Mouse (Mus musculus): ENCODE data around the gene Zfp28. TPM values are rescaled to one million over a fixed set of nuclear protein-coding genes. Genes with fewer than 3 reads are reported as not detected.

The Zfp28 gene
- polyA plus RNA-seq, 1 experiment from 2014 or later = 0.75 TPM

DNA sequence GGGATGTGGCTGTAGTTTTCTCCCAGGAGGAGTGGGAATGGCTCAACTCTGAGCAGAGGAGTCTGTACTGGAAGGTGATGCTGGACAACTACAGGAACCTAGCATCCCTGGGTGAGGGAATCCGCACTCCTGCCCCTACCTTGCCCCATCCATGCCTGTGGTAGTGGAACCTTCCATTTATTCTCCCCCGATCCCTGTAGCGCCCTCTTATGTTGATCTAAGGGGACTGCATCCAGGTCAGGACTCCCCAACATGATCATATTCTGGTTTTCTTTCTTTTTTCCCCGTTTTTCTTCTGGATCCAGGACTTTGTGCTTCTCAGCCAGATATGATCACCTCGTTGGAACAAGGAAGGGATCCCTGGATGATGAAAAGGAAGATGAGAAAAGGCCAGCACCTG lies 6.4 kb downstream of the Zfp28 start:
- DNase-seq = no peak
- no peaks in the 10 kb centered on the region for H3K27me3 ChIP-seq (ENCODE audit: insufficient read depth, low read length)
- TF ChIP-seq CTCF (IDR thresholded peaks at IDR 0.05; ENCODE audit: low read depth) (0 out of 2 replicates have a peak, but pooled peaks have one; percentile 36), EP300 (IDR thresholded peaks at IDR 0.05; ENCODE audit: low read depth) (no peak)
- H3K36me3 ChIP-seq (replicated peaks; ENCODE audit: insufficient read depth, low read length) = peaks cover 4% of the 10 kb centered on the region; the same call in 1 of the 2 replicates
- no peak overlapping the region for H3K4me2 ChIP-seq (ENCODE audit: low read depth, low read length)
- no peak for ATAC-seq
- no peak overlapping the region for H3K4me3 ChIP-seq (ENCODE audit: low read depth, low read length)
- no peak overlapping the region for H3K9ac ChIP-seq (replicated peaks)
- H3K27ac ChIP-seq (ENCODE audit: low read depth) = no peak overlapping the region
- H3K9me3 ChIP-seq (ENCODE audit: low read length) = no peaks in the 10 kb centered on the region
- no peaks in the 10 kb centered on the region for H3K4me1 ChIP-seq (ENCODE audit: insufficient read depth)
- 67% methylated on average over 5 of the region's 5 CpGs for WGBS (ENCODE audit: insufficient replicate concordance)

DNA sequence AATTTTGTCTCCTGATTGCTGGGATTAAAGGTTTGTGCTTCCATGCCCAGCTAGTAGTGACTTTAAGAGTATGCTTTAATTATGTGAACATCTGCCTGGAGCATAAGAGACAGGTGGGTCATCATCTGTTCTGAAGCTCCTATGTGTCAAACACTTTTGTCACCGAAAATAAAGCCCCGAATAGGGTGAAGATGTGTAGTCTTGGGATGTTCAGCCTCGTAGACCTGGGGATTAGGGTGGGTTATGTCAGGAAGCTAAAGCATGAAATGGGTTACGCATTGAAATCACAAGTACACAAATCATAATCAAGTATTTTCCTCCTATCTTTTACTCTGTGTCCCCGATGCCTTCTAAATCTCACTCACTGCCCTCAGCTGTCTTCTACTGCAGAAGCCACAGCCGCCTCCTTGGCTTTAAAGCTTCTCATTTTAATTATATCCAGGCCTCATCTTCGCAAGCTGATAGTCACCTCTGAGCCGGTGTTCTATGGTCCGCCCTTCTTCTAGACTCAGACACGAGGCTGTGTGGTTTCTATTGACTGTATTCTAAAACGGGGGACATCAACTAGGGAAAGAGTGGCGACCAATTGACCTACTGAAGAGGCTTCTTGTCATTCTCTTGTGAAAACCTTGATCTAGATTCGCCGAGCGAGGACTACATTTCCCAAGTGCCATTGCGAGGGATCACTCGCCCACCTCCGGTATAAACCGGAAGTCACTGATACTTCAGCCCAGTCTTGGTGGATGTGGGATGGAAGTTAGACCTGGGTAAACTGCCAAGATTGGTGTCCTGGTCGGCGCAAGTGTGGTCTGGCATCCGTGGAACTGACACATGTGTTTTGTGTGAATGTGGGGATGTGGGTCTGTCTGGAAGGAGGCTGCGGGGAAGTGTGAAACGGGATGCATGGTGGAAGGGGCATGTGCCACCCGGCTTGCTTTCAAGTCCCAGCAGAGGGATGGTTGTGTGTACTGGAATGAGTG lies 15.2 kb downstream of the Zfp28 start, which contains the start of gene Smim17:
Gene Smim17 (plus strand): TSS at position 720 of the 980 bp plus-strand sequence.
- TF ChIP-seq EP300 (IDR thresholded peaks at IDR 0.05; ENCODE audit: low read depth) = no peak
- no peak for TF ChIP-seq CTCF (IDR thresholded peaks at IDR 0.05; ENCODE audit: low read depth)
- ATAC-seq (0 out of 2 replicates have a peak, but pooled peaks have one; percentile 31), DNase-seq (peak; percentile 41)
- Histone ChIP-seq H3K4me3 (ENCODE audit: low read depth, low read length) (peak within 1 kb of the TSS; percentile 48), H3K27me3 (ENCODE audit: insufficient read depth, low read length) (no peaks in the 10 kb centered on the region), H3K4me2 (ENCODE audit: low read depth, low read length) (peak within 1 kb of the TSS; percentile 78), H3K9me3 (ENCODE audit: low read length) (no peaks in the 10 kb centered on the region), H3K36me3 (replicated peaks; ENCODE audit: insufficient read depth, low read length) (no peaks in the 10 kb centered on the region), H3K27ac (ENCODE audit: low read depth) (no peak within 1 kb of the TSS), H3K4me1 (ENCODE audit: insufficient read depth) (peaks cover 8% of the 10 kb centered on the region; the same call in 1 of the 2 replicates), H3K9ac (replicated peaks) (peak within 1 kb of the TSS; percentile 44)
- WGBS (ENCODE audit: insufficient replicate concordance) = 25% methylated on average over 25 of the region's 25 CpGs

DNA sequence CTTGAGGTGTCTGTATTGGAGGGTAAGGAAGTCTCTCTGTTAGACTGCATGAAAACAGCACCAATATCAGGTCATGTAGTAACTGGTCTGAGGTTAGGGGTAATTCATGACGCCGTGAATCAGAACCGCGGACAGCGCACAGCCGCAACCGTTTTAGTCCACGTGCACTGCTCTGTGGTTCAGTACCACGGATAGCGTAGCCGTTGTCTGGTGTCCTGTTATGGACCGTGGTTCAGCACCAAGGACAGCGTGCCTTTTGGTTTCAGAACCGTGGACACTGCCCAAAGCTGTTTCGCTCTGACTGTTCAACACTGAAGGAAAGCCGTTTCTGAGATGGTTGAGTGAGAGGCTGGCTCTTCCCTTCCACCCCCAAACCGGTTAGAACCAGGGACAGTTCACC lies 26.9 kb downstream of the Zfp28 start, which contains the start of gene Gm20715:
Gene Gm20715 (plus strand): TSS at position 235 of the 400 bp plus-strand sequence.
- H3K4me1 ChIP-seq (ENCODE audit: insufficient read depth) = no peaks in the 10 kb centered on the region
- no peaks in the 10 kb centered on the region for H3K27me3 ChIP-seq (ENCODE audit: insufficient read depth, low read length)
- TF ChIP-seq CTCF (IDR thresholded peaks at IDR 0.05; ENCODE audit: low read depth) (peak; percentile 28; the same call in 1 of the 2 replicates), EP300 (IDR thresholded peaks at IDR 0.05; ENCODE audit: low read depth) (no peak)
- no peaks in the 10 kb centered on the region for H3K36me3 ChIP-seq (replicated peaks; ENCODE audit: insufficient read depth, low read length)
- DNase-seq (peak; percentile 92), ATAC-seq (peak; percentile 100)
- no peak within 1 kb of the TSS for H3K4me2 ChIP-seq (ENCODE audit: low read depth, low read length)
- WGBS (ENCODE audit: insufficient replicate concordance) = 2% methylated on average over 17 of the region's 17 CpGs
- H3K9me3 ChIP-seq (ENCODE audit: low read length) = no peaks in the 10 kb centered on the region
- no peak within 1 kb of the TSS for H3K27ac ChIP-seq (ENCODE audit: low read depth)
- H3K9ac ChIP-seq (replicated peaks) = no peak within 1 kb of the TSS
- no peak within 1 kb of the TSS for H3K4me3 ChIP-seq (ENCODE audit: low read depth, low read length)

DNA sequence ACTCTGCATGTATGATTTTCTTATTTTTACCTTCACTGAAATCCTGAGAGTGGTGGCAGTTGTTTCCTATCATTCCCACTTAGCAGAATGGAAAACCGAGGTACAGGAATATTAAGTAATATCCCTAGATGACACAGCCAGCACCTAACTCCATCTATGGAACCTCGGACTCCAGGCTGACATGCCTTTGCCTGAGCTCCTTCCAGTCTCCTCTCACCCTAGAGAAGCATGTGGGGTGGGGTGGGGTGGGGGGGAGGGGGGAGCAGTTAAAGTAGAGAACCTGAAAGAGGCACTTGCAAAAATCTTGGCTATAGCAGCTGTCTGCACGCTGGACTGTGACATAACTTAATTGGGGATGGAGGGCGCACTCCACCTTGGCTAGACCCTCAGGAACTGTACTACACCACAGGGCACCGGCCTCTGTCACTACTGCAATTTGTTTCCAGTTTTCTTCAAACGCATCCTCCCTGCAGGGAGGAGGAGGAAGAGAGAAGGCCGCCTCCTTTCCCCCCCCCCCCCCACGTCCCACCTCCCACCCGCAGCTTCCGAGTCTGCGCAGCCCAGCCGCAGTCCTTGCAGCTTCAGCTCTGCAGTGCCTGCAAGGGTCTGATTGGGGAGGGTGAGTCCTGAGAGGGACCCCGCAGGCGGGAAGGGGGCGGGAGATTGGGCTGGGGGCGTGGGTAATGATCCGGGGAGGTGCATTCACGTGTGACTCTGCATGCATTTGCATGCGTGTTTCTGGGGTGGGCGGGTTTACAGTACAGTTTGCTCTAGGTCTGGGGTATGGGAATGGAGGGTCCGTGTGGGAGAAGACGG lies 31.7 kb downstream of the Zfp28 start:
- DNase-seq = no peak
- TF ChIP-seq EP300 (IDR thresholded peaks at IDR 0.05; ENCODE audit: low read depth) (no peak), CTCF (IDR thresholded peaks at IDR 0.05; ENCODE audit: low read depth) (no peak)
- ATAC-seq = no peak

DNA sequence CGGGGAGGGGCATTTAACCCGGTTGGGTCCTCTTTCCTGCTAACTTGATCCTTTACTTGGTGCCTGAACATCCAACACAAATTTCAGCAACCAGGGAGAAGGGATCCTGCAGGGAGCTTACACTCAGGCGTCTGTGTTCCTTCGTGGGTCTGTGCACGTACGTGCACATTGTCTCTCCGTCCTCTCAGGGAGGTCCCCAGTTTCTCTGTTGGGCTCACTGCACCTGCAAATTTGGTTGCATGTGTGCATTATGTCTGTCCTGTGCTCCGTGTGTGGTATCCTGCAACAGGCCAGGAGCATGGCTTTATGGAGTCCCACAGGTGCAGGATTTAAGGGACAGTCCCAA lies 32.3 kb downstream of the Zfp28 start:
- no peak for TF ChIP-seq CTCF (IDR thresholded peaks at IDR 0.05; ENCODE audit: low read depth)
- TF ChIP-seq EP300 (IDR thresholded peaks at IDR 0.05; ENCODE audit: low read depth) = no peak
- DNase-seq (no peak), ATAC-seq (no peak)
- no peaks in the 10 kb centered on the region for H3K4me1 ChIP-seq (ENCODE audit: insufficient read depth)
- no peaks in the 10 kb centered on the region for H3K27me3 ChIP-seq (ENCODE audit: insufficient read depth, low read length)
- H3K4me3 ChIP-seq (ENCODE audit: low read depth, low read length) = no peak overlapping the region
- no peak overlapping the region for H3K4me2 ChIP-seq (ENCODE audit: low read depth, low read length)
- no peak overlapping the region for H3K9ac ChIP-seq (replicated peaks)
- no peaks in the 10 kb centered on the region for H3K9me3 ChIP-seq (ENCODE audit: low read length)
- H3K27ac ChIP-seq (ENCODE audit: low read depth) = no peak overlapping the region
- no peaks in the 10 kb centered on the region for H3K36me3 ChIP-seq (replicated peaks; ENCODE audit: insufficient read depth, low read length)
- 16% methylated on average over 8 of the region's 8 CpGs for WGBS (ENCODE audit: insufficient replicate concordance)

More for the DNA sequence above, 31.7 kb downstream of the Zfp28 start:
- Histone ChIP-seq H3K4me1 (ENCODE audit: insufficient read depth) (no peaks in the 10 kb centered on the region), H3K27me3 (ENCODE audit: insufficient read depth, low read length) (no peaks in the 10 kb centered on the region), H3K9me3 (ENCODE audit: low read length) (no peaks in the 10 kb centered on the region), H3K4me3 (ENCODE audit: low read depth, low read length) (no peak overlapping the region), H3K9ac (replicated peaks) (no peak overlapping the region), H3K27ac (ENCODE audit: low read depth) (no peak overlapping the region), H3K36me3 (replicated peaks; ENCODE audit: insufficient read depth, low read length) (no peaks in the 10 kb centered on the region), H3K4me2 (ENCODE audit: low read depth, low read length) (no peak overlapping the region)
- 7% methylated on average over 19 of the region's 22 CpGs for WGBS (ENCODE audit: insufficient replicate concordance)

DNA sequence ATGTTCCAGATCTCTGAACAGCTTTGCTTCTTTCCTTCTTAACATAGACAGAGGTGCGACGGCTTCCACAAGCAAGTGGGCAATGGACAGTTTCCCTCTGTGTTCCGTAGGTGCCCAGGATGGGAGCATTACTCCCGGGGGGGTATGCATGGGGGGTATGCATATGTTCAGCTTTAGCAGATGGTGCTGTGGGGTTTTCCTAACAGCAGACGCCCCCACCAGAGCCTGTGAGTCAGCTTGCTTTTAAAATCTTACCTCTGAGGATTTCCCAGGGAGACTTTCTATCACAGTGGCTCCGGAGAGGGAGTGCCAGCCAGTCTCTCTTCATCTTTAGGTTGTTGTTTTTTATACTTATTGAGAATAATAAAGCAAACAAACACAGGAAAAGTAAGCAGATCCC lies 36.8 kb downstream of the Zfp28 start:
- Histone ChIP-seq H3K9ac (replicated peaks) (no peak overlapping the region), H3K4me1 (ENCODE audit: insufficient read depth) (no peaks in the 10 kb centered on the region), H3K27ac (ENCODE audit: low read depth) (no peak overlapping the region), H3K36me3 (replicated peaks; ENCODE audit: insufficient read depth, low read length) (no peaks in the 10 kb centered on the region), H3K27me3 (ENCODE audit: insufficient read depth, low read length) (no peaks in the 10 kb centered on the region), H3K4me2 (ENCODE audit: low read depth, low read length) (no peak overlapping the region), H3K4me3 (ENCODE audit: low read depth, low read length) (no peak overlapping the region), H3K9me3 (ENCODE audit: low read length) (no peaks in the 10 kb centered on the region)
- DNase-seq = no peak
- ATAC-seq = no peak
- TF ChIP-seq CTCF (IDR thresholded peaks at IDR 0.05; ENCODE audit: low read depth) (no peak), EP300 (IDR thresholded peaks at IDR 0.05; ENCODE audit: low read depth) (no peak)
- 63% methylated on average over 6 of the region's 6 CpGs for whole genome bisulfite sequencing (ENCODE audit: insufficient replicate concordance)

Measured in liver, postnatal 0 days (tissue).